8 mouse cellular contexts compared by ENCODE assay signal in genomic region chr8:75088989-75089881, GRCm38 (mm10). TPM values are rescaled to one million over a fixed set of nuclear protein-coding genes. Genes with fewer than 3 reads are reported as not detected.
DNase-seq lines count a peak whose midpoint lies in the region; ATAC-seq and TF ChIP-seq lines count a peak whose summit lies in the region.

No protein-coding gene starts in this region.

- H3K4me3 ChIP-seq in forebrain, embryonic 11.5 days (ENCODE audit: low read depth, low read length): no peak overlapping the region
- peak overlapping the region; percentile 29 for H3K4me3 ChIP-seq in heart, embryonic 13.5 days
- 0 out of 2 replicates have a peak overlapping the region, but pooled peaks have one; percentile 4 for H3K4me3 ChIP-seq in kidney, postnatal 0 days (replicated peaks; ENCODE audit: low read depth, low read length)
- H3K4me3 ChIP-seq in limb, embryonic 15.5 days: peak overlapping the region; percentile 4; the same call in 1 of the 2 replicates
- H3K4me3 ChIP-seq in midbrain, embryonic 16.5 days (ENCODE audit: low read depth, low read length): no peak overlapping the region
- H3K4me3 ChIP-seq in stomach, embryonic 16.5 days (replicated peaks; ENCODE audit: low read length): peak overlapping the region; percentile 16

- H3K36me3 ChIP-seq in forebrain, embryonic 11.5 days (ENCODE audit: control insufficient read depth, insufficient read depth, low read length): no peaks in the 10 kb centered on the region
- H3K36me3 ChIP-seq in heart, embryonic 13.5 days: no peaks in the 10 kb centered on the region
- no peaks in the 10 kb centered on the region for H3K36me3 ChIP-seq in kidney, postnatal 0 days (ENCODE audit: insufficient read depth, low read length)
- no peaks in the 10 kb centered on the region for H3K36me3 ChIP-seq in limb, embryonic 15.5 days
- no peaks in the 10 kb centered on the region for H3K36me3 ChIP-seq in midbrain, embryonic 16.5 days (ENCODE audit: control insufficient read depth, insufficient read depth, low read length)
- H3K36me3 ChIP-seq in stomach, embryonic 16.5 days (ENCODE audit: control insufficient read depth, insufficient read depth, low read length): no peaks in the 10 kb centered on the region

- H3K9ac ChIP-seq in forebrain, embryonic 11.5 days (ENCODE audit: low read length): no peak overlapping the region; the same call in 1 of the 2 replicates
- H3K9ac ChIP-seq in heart, embryonic 13.5 days: peak overlapping the region; percentile 70
- H3K9ac ChIP-seq in kidney, postnatal 0 days (ENCODE audit: low read depth, low read length): peak overlapping the region; percentile 18; the same call in 1 of the 2 replicates
- H3K9ac ChIP-seq in limb, embryonic 15.5 days: no peak overlapping the region
- 0 out of 2 replicates have a peak overlapping the region, but pooled peaks have one; percentile 15 for H3K9ac ChIP-seq in midbrain, embryonic 16.5 days (ENCODE audit: low read depth, low read length)
- H3K9ac ChIP-seq in stomach, embryonic 16.5 days (ENCODE audit: low read length): peak overlapping the region; percentile 64

- H3K4me1 ChIP-seq in forebrain, embryonic 11.5 days (replicated peaks; ENCODE audit: control insufficient read depth, insufficient read depth, low read length): no peaks in the 10 kb centered on the region; the same call in 1 of the 2 replicates
- peaks cover 33% of the 10 kb centered on the region for H3K4me1 ChIP-seq in heart, embryonic 13.5 days
- no peaks in the 10 kb centered on the region for H3K4me1 ChIP-seq in kidney, postnatal 0 days (replicated peaks; ENCODE audit: insufficient read depth, low read length)
- peaks cover 13% of the 10 kb centered on the region for H3K4me1 ChIP-seq in limb, embryonic 15.5 days
- H3K4me1 ChIP-seq in midbrain, embryonic 16.5 days (ENCODE audit: control insufficient read depth, insufficient read depth, low read length): peaks cover 11% of the 10 kb centered on the region
- H3K4me1 ChIP-seq in stomach, embryonic 16.5 days (ENCODE audit: control insufficient read depth, insufficient read depth, low read length): peaks cover 15% of the 10 kb centered on the region

- H3K27me3 ChIP-seq in forebrain, embryonic 11.5 days (ENCODE audit: control insufficient read depth, insufficient read depth, low read length): no peaks in the 10 kb centered on the region
- peaks cover 7% of the 10 kb centered on the region; the same call in 1 of the 2 replicates for H3K27me3 ChIP-seq in heart, embryonic 13.5 days (replicated peaks)
- H3K27me3 ChIP-seq in kidney, postnatal 0 days (ENCODE audit: insufficient read depth, low read length): no peaks in the 10 kb centered on the region
- H3K27me3 ChIP-seq in limb, embryonic 15.5 days: no peaks in the 10 kb centered on the region
- H3K27me3 ChIP-seq in midbrain, embryonic 16.5 days (ENCODE audit: control insufficient read depth, insufficient read depth, low read depth, low read length): no peaks in the 10 kb centered on the region
- H3K27me3 ChIP-seq in stomach, embryonic 16.5 days (ENCODE audit: control insufficient read depth, insufficient read depth, low read length): no peaks in the 10 kb centered on the region

- DNase-seq in urinary bladder, adult 18-20 months (ENCODE audit: low spot score in 2 of 2): peak; percentile 31 to 72
- DNase-seq in urinary bladder, postnatal 10 days (ENCODE audit: low spot score): no peak
- DNase-seq in forebrain, embryonic 11.5 days (ENCODE audit: low spot score): peak; percentile 73
- peak; percentile 96 for DNase-seq in kidney, postnatal 0 days (ENCODE audit: low spot score)

- no peaks in the 10 kb centered on the region for H3K9me3 ChIP-seq in forebrain, embryonic 11.5 days (ENCODE audit: control insufficient read depth, low read length)
- no peaks in the 10 kb centered on the region for H3K9me3 ChIP-seq in heart, embryonic 13.5 days
- no peaks in the 10 kb centered on the region for H3K9me3 ChIP-seq in kidney, postnatal 0 days (replicated peaks; ENCODE audit: low read length)
- H3K9me3 ChIP-seq in limb, embryonic 15.5 days: no peaks in the 10 kb centered on the region
- H3K9me3 ChIP-seq in midbrain, embryonic 16.5 days (replicated peaks; ENCODE audit: control insufficient read depth, low read length, poor library complexity, severe bottlenecking): no peaks in the 10 kb centered on the region
- H3K9me3 ChIP-seq in stomach, embryonic 16.5 days (replicated peaks; ENCODE audit: control insufficient read depth, low read length): no peaks in the 10 kb centered on the region

- WGBS in forebrain, embryonic 11.5 days: 33% methylated on average over 6 of the region's 6 CpGs
- 11% methylated on average over 6 of the region's 6 CpGs for WGBS in heart, embryonic 13.5 days
- 7% methylated on average over 6 of the region's 6 CpGs for WGBS in kidney, postnatal 0 days
- WGBS in limb, embryonic 15.5 days: 16% methylated on average over 6 of the region's 6 CpGs
- 23% methylated on average over 6 of the region's 6 CpGs for WGBS in midbrain, embryonic 16.5 days
- 5% methylated on average over 6 of the region's 6 CpGs for WGBS in stomach, embryonic 16.5 days

- H3K4me2 ChIP-seq in forebrain, embryonic 11.5 days (ENCODE audit: low read depth, low read length, severe bottlenecking): peak overlapping the region; percentile 21; the same call in 1 of the 2 replicates
- peak overlapping the region; percentile 66 for H3K4me2 ChIP-seq in heart, embryonic 13.5 days
- H3K4me2 ChIP-seq in kidney, postnatal 0 days (ENCODE audit: low read length): peak overlapping the region; percentile 38
- peak overlapping the region; percentile 21 for H3K4me2 ChIP-seq in limb, embryonic 15.5 days
- H3K4me2 ChIP-seq in midbrain, embryonic 16.5 days (ENCODE audit: low read length): peak overlapping the region; percentile 22; the same call in 1 of the 2 replicates
- H3K4me2 ChIP-seq in stomach, embryonic 16.5 days (ENCODE audit: low read depth, low read length): peak overlapping the region; percentile 61

- no peak overlapping the region for H3K27ac ChIP-seq in forebrain, embryonic 11.5 days (ENCODE audit: low read depth, low read length)
- peak overlapping the region; percentile 86 for H3K27ac ChIP-seq in heart, embryonic 13.5 days (replicated peaks)
- H3K27ac ChIP-seq in kidney, postnatal 0 days: peak overlapping the region; percentile 76
- H3K27ac ChIP-seq in limb, embryonic 15.5 days: peak overlapping the region; percentile 43
- no peak overlapping the region for H3K27ac ChIP-seq in midbrain, embryonic 16.5 days (ENCODE audit: low read length)
- H3K27ac ChIP-seq in stomach, embryonic 16.5 days (ENCODE audit: low read length): peak overlapping the region; percentile 91

- no peak for TF ChIP-seq CTCF in kidney, postnatal 0 days (IDR thresholded peaks at IDR 0.05; ENCODE audit: low read depth)

- ATAC-seq in forebrain, embryonic 11.5 days (replicated peaks; ENCODE audit: low FRiP score): 0 out of 2 replicates have a peak, but pooled peaks have one; percentile 25
- ATAC-seq in heart, embryonic 13.5 days (ENCODE audit: extremely low read depth, insufficient number of reproducible peaks, low FRiP score, low TSS enrichment): peak; percentile 65
- peak; percentile 73 for ATAC-seq in kidney, postnatal 0 days (replicated peaks; ENCODE audit: low FRiP score, low read depth)
- ATAC-seq in limb, embryonic 15.5 days (ENCODE audit: insufficient number of reproducible peaks, low FRiP score, low TSS enrichment, low read depth): peak; percentile 18; the same call in 1 of the 2 replicates
- ATAC-seq in midbrain, embryonic 16.5 days: peak; percentile 55; the same call in 1 of the 2 replicates
- peak; percentile 71 for ATAC-seq in stomach, embryonic 16.5 days (ENCODE audit: insufficient read depth, low FRiP score)

RNA-seq across cellular contexts. Expression of gene Hmox1, which starts 4.2 kb away (rescaled TPM):
- polyA plus RNA-seq in forebrain, embryonic 11.5 days (2014; fragmentation: Nextera tagmentation; extraction: Ambion mirVana): 9.1 and 9.6 TPM in 2 replicates
- polyA plus RNA-seq in heart, embryonic 13.5 days (2015; fragmentation: Nextera tagmentation; extraction: Ambion mirVana): 32.8 and 38.1 TPM in 2 replicates
- 39.9 and 43.1 TPM in 2 replicates for polyA plus RNA-seq in kidney, postnatal 0 days (2015; fragmentation: Nextera tagmentation; extraction: Ambion mirVana)
- 35.5 and 36.9 TPM in 2 replicates for polyA plus RNA-seq in limb, embryonic 15.5 days (2015; fragmentation: Nextera tagmentation; extraction: Ambion mirVana)
- 9.5 and 9.7 TPM in 2 replicates for polyA plus RNA-seq in midbrain, embryonic 16.5 days (2015; fragmentation: Nextera tagmentation; extraction: Ambion mirVana)
- polyA plus RNA-seq in stomach, embryonic 16.5 days (2015; fragmentation: Nextera tagmentation; extraction: Ambion mirVana): 25.7 and 25.8 TPM in 2 replicates

RNA-seq across cellular contexts. Expression of gene Mcm5, which starts 20.1 kb away (rescaled TPM):
- 249 and 272 TPM in 2 replicates for polyA plus RNA-seq in forebrain, embryonic 11.5 days (2014; fragmentation: Nextera tagmentation; extraction: Ambion mirVana)
- 95.6 and 99.9 TPM in 2 replicates for polyA plus RNA-seq in heart, embryonic 13.5 days (2015; fragmentation: Nextera tagmentation; extraction: Ambion mirVana)
- polyA plus RNA-seq in kidney, postnatal 0 days (2015; fragmentation: Nextera tagmentation; extraction: Ambion mirVana): 63.7 and 82.4 TPM in 2 replicates
- polyA plus RNA-seq in limb, embryonic 15.5 days (2015; fragmentation: Nextera tagmentation; extraction: Ambion mirVana): 123 and 128 TPM in 2 replicates
- 23.0 and 24.9 TPM in 2 replicates for polyA plus RNA-seq in midbrain, embryonic 16.5 days (2015; fragmentation: Nextera tagmentation; extraction: Ambion mirVana)
- polyA plus RNA-seq in stomach, embryonic 16.5 days (2015; fragmentation: Nextera tagmentation; extraction: Ambion mirVana): 112 and 117 TPM in 2 replicates

RNA-seq across cellular contexts. Expression of gene Tom1, which starts 55.7 kb away (rescaled TPM):
- polyA plus RNA-seq in forebrain, embryonic 11.5 days (2014; fragmentation: Nextera tagmentation; extraction: Ambion mirVana): 23.1 and 25.3 TPM in 2 replicates
- 40.0 and 44.1 TPM in 2 replicates for polyA plus RNA-seq in heart, embryonic 13.5 days (2015; fragmentation: Nextera tagmentation; extraction: Ambion mirVana)
- polyA plus RNA-seq in kidney, postnatal 0 days (2015; fragmentation: Nextera tagmentation; extraction: Ambion mirVana): 38.4 and 43.2 TPM in 2 replicates
- polyA plus RNA-seq in limb, embryonic 15.5 days (2015; fragmentation: Nextera tagmentation; extraction: Ambion mirVana): 45.1 and 56.1 TPM in 2 replicates
- polyA plus RNA-seq in midbrain, embryonic 16.5 days (2015; fragmentation: Nextera tagmentation; extraction: Ambion mirVana): 31.2 and 37.7 TPM in 2 replicates
- 33.2 and 34.4 TPM in 2 replicates for polyA plus RNA-seq in stomach, embryonic 16.5 days (2015; fragmentation: Nextera tagmentation; extraction: Ambion mirVana)

Comparison
In these comparisons a context has a peak if more than half of its experiments do, and no peak if none do; other contexts are left out.
1. ATAC-seq: peak in every context shown above with its lines; median percentile 73 in kidney, postnatal 0 days; 71 in stomach, embryonic 16.5 days; 65 in heart, embryonic 13.5 days; 55 in midbrain, embryonic 16.5 days; 25 in forebrain, embryonic 11.5 days; 18 in limb, embryonic 15.5 days.
2. H3K27ac ChIP-seq: peak in heart, embryonic 13.5 days (single experiment), kidney, postnatal 0 days (single experiment), limb, embryonic 15.5 days (single experiment) and stomach, embryonic 16.5 days (single experiment); none in forebrain, embryonic 11.5 days (single experiment) and midbrain, embryonic 16.5 days (single experiment).
3. H3K4me3 ChIP-seq: peak in heart, embryonic 13.5 days (single experiment), kidney, postnatal 0 days (single experiment), limb, embryonic 15.5 days (single experiment) and stomach, embryonic 16.5 days (single experiment); none in forebrain, embryonic 11.5 days (single experiment) and midbrain, embryonic 16.5 days (single experiment).
4. H3K9ac ChIP-seq: peak in heart, embryonic 13.5 days (single experiment), kidney, postnatal 0 days (single experiment), midbrain, embryonic 16.5 days (single experiment) and stomach, embryonic 16.5 days (single experiment); none in forebrain, embryonic 11.5 days (single experiment) and limb, embryonic 15.5 days (single experiment).
5. Peak in every context shown above with its lines, with median percentiles within 50 percentile points of each other: H3K4me2 ChIP-seq.